Mouse (Mus musculus): Measurements from ENCODE around the gene Neu2. TPM values are rescaled to one million over a fixed set of nuclear protein-coding genes. Genes with fewer than 3 reads are reported as not detected.

The Neu2 gene
- polyA plus RNA-seq, 1 experiment from 2014 or later, result not detected

- ATAC-seq (replicated peaks; ENCODE audit: insufficient number of reproducible peaks, low FRiP score, low TSS enrichment, low read depth) (no peak), DNase-seq (ENCODE audit: low spot score) (no peak)
- Histone ChIP-seq H3K4me1 (ENCODE audit: control insufficient read depth, insufficient read depth, low read length) (no peaks in the 10 kb centered on the region), H3K9me3 (replicated peaks; ENCODE audit: control insufficient read depth, low read length) (no peaks in the 10 kb centered on the region), H3K4me3 (ENCODE audit: low read depth, low read length) (no peak overlapping the region), H3K4me2 (ENCODE audit: low read depth, low read length) (no peak overlapping the region), H3K36me3 (replicated peaks; ENCODE audit: control insufficient read depth, insufficient read depth, low read depth, low read length) (no peaks in the 10 kb centered on the region), H3K9ac (replicated peaks; ENCODE audit: low read length) (no peak overlapping the region), H3K27me3 (ENCODE audit: control insufficient read depth, insufficient read depth, low read length) (no peaks in the 10 kb centered on the region), H3K27ac (replicated peaks; ENCODE audit: low read depth, low read length) (no peak overlapping the region)
- 78% methylated on average over 6 of the region's 6 CpGs for WGBS
Measured at GRCm38 (mm10) chr1:87632163-87632562, 122.5 kb downstream of the Neu2 start.

GRCm38 (mm10) chr1:87636716-87637117 is 127.0 kb downstream of the Neu2 start:
- no peak overlapping the region for H3K27ac ChIP-seq (replicated peaks; ENCODE audit: low read depth, low read length)
- DNase-seq (ENCODE audit: low spot score) (no peak), ATAC-seq (replicated peaks; ENCODE audit: insufficient number of reproducible peaks, low FRiP score, low TSS enrichment, low read depth) (no peak)
- no peaks in the 10 kb centered on the region for H3K36me3 ChIP-seq (replicated peaks; ENCODE audit: control insufficient read depth, insufficient read depth, low read depth, low read length)
- 80% methylated on average over 12 of the region's 12 CpGs for WGBS
- no peaks in the 10 kb centered on the region for H3K27me3 ChIP-seq (ENCODE audit: control insufficient read depth, insufficient read depth, low read length)
- no peak overlapping the region for H3K4me3 ChIP-seq (ENCODE audit: low read depth, low read length)
- no peaks in the 10 kb centered on the region for H3K9me3 ChIP-seq (replicated peaks; ENCODE audit: control insufficient read depth, low read length)
- H3K9ac ChIP-seq (replicated peaks; ENCODE audit: low read length), result no peak overlapping the region
- H3K4me2 ChIP-seq (ENCODE audit: low read depth, low read length), result no peak overlapping the region
- H3K4me1 ChIP-seq (ENCODE audit: control insufficient read depth, insufficient read depth, low read length), result no peaks in the 10 kb centered on the region

DNA sequence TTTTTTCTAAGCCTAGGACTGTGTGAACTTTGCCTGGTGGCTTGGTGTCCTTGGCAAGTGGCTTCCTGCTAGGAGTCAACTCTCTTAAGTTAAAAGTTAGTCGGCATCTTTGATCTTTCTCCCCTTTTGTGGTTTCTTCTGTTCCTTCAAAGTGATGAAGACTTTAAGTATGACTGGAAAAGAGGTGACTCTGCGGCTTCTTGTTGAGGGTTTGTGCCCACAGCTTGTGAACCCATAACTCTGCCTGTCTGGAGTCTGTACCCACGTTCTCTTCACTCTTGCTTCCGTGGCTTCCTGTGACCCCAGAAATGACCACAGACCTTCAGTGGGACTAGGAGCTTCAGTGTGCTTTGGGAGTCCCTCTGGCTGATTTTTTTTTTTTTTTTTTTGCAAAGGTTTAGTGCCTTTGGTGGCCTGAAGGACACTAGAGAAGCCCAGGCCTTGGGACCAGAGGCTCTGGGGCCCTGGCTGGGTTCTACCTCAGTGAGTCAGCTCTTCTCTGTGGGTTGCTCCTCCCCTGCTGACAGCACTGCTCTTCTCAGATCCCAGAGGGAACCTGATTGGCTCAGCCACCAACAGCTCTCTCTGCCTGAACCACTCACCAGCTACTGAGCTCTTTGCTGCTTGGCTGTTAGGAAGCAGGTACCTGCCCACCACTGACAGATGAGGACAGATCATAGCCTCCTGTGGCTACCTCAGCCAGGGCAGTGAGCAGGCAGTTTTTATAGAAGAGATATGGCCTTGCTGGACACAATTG is 127.6 kb downstream of the Neu2 start:
- no peak overlapping the region for H3K9ac ChIP-seq (replicated peaks; ENCODE audit: low read length)
- no peaks in the 10 kb centered on the region for H3K9me3 ChIP-seq (replicated peaks; ENCODE audit: control insufficient read depth, low read length)
- H3K4me3 ChIP-seq (ENCODE audit: low read depth, low read length), result no peak overlapping the region
- ATAC-seq (replicated peaks; ENCODE audit: insufficient number of reproducible peaks, low FRiP score, low TSS enrichment, low read depth), result 0 out of 2 replicates have a peak, but pooled peaks have one; percentile 72
- no peaks in the 10 kb centered on the region for H3K36me3 ChIP-seq (replicated peaks; ENCODE audit: control insufficient read depth, insufficient read depth, low read depth, low read length)
- no peak overlapping the region for H3K27ac ChIP-seq (replicated peaks; ENCODE audit: low read depth, low read length)
- no peaks in the 10 kb centered on the region for H3K27me3 ChIP-seq (ENCODE audit: control insufficient read depth, insufficient read depth, low read length)
- H3K4me1 ChIP-seq (ENCODE audit: control insufficient read depth, insufficient read depth, low read length), result no peaks in the 10 kb centered on the region
- 84% methylated on average over 4 of the region's 4 CpGs for WGBS
- no peak overlapping the region for H3K4me2 ChIP-seq (ENCODE audit: low read depth, low read length)
- no peak for DNase-seq (ENCODE audit: low spot score)

DNA sequence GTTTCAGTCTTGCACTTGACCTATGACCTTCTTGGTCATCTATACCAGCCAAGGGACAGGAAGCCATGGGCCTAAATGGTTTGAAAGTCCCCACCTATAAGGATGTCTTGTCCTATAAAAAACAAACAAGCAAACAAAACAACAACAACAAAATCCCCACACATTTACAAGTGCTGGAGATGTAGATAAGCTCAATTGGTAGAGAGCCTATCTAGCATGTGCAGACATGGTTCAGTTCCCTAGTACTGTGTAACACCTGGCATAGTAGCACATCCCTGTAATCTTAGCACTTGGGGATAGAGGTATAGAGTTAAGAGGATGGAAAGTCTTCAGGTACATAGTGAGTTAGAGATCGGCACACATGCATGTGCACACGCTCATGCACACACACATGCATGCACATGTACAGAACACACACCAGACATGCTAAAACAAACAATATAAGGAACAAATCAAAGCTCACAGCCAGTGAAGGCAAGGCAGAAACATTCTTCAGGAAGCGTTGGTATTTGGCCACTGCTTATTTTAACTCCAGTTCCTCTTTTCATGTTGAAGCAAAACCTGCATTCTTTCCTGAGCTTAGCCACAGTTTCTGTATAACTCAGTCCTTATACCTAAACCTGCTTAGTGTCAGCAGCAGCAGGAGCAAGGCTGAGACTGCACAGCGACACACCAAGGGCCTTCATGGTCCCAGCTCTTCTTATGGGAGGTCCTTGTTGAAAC is 128.3 kb downstream of the Neu2 start:
- Histone ChIP-seq H3K4me1 (ENCODE audit: control insufficient read depth, insufficient read depth, low read length) (no peaks in the 10 kb centered on the region), H3K9me3 (replicated peaks; ENCODE audit: control insufficient read depth, low read length) (no peaks in the 10 kb centered on the region), H3K27ac (replicated peaks; ENCODE audit: low read depth, low read length) (no peak overlapping the region), H3K4me2 (ENCODE audit: low read depth, low read length) (no peak overlapping the region), H3K36me3 (replicated peaks; ENCODE audit: control insufficient read depth, insufficient read depth, low read depth, low read length) (no peaks in the 10 kb centered on the region), H3K4me3 (ENCODE audit: low read depth, low read length) (no peak overlapping the region), H3K27me3 (ENCODE audit: control insufficient read depth, insufficient read depth, low read length) (no peaks in the 10 kb centered on the region), H3K9ac (replicated peaks; ENCODE audit: low read length) (no peak overlapping the region)
- 91% methylated on average over 4 of the region's 4 CpGs for WGBS
- ATAC-seq (replicated peaks; ENCODE audit: insufficient number of reproducible peaks, low FRiP score, low TSS enrichment, low read depth) (no peak), DNase-seq (ENCODE audit: low spot score) (no peak)

DNA sequence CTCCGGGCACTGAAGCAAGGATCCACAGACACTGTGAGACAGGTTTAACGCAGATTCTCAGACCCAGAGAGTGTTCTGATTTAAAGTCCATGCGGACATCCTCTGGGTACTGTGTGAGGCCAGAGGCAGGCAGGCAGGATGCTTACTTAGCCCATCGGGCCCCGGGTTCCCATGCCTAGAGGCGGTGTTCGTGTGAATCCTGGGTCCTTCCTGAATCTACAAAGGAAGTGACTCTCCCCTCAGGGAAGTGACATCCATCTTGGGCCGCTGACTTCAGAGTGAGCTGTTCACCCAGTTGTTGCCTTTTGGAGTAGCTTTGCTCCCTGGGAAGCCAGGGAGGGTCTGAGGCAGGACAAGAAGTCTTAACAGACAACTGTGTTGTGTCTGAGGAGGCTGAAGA is 130.0 kb downstream of the Neu2 start:
- Histone ChIP-seq H3K4me3 (ENCODE audit: low read depth, low read length) (no peak overlapping the region), H3K4me2 (ENCODE audit: low read depth, low read length) (no peak overlapping the region), H3K4me1 (ENCODE audit: control insufficient read depth, insufficient read depth, low read length) (no peaks in the 10 kb centered on the region), H3K9me3 (replicated peaks; ENCODE audit: control insufficient read depth, low read length) (no peaks in the 10 kb centered on the region), H3K36me3 (replicated peaks; ENCODE audit: control insufficient read depth, insufficient read depth, low read depth, low read length) (no peaks in the 10 kb centered on the region), H3K9ac (replicated peaks; ENCODE audit: low read length) (no peak overlapping the region), H3K27ac (replicated peaks; ENCODE audit: low read depth, low read length) (no peak overlapping the region), H3K27me3 (ENCODE audit: control insufficient read depth, insufficient read depth, low read length) (no peaks in the 10 kb centered on the region)
- ATAC-seq (replicated peaks; ENCODE audit: insufficient number of reproducible peaks, low FRiP score, low TSS enrichment, low read depth), result no peak
- no peak for DNase-seq (ENCODE audit: low spot score)
- WGBS, result 85% methylated on average over 8 of the region's 8 CpGs

DNA sequence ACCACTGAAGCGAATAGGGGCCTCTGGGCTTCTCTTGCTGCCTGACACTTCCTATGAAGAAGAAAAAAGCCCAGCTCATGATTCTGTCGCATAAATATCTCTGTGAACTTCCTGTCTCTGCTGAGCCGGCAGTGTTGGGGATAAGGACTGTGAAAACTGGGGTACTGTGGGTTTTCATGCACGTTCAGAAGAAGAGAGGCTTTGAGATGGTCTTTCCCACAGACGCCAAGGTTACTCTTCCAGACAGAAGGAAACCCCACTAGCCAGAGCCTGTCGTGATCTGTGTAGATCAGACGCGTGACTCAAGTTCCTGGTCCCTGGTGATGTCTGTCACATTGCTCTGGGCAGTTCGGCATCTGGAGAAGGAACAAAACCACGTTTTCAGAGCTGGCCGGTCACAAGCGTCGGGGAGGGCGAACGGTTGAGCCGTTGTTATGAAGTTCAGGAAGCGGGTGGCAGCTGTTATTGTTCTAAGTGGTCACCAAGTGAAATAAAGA is 130.5 kb downstream of the Neu2 start:
- 53% methylated on average over 17 of the region's 17 CpGs for WGBS
- no peaks in the 10 kb centered on the region for H3K36me3 ChIP-seq (replicated peaks; ENCODE audit: control insufficient read depth, insufficient read depth, low read depth, low read length)
- no peak overlapping the region for H3K9ac ChIP-seq (replicated peaks; ENCODE audit: low read length)
- ATAC-seq (replicated peaks; ENCODE audit: insufficient number of reproducible peaks, low FRiP score, low TSS enrichment, low read depth), result no peak
- no peak overlapping the region for H3K4me2 ChIP-seq (ENCODE audit: low read depth, low read length)
- H3K4me3 ChIP-seq (ENCODE audit: low read depth, low read length), result no peak overlapping the region
- H3K27ac ChIP-seq (replicated peaks; ENCODE audit: low read depth, low read length), result no peak overlapping the region
- peak; percentile 25 for DNase-seq (ENCODE audit: low spot score)
- H3K27me3 ChIP-seq (ENCODE audit: control insufficient read depth, insufficient read depth, low read length), result no peaks in the 10 kb centered on the region
- no peaks in the 10 kb centered on the region for H3K9me3 ChIP-seq (replicated peaks; ENCODE audit: control insufficient read depth, low read length)
- H3K4me1 ChIP-seq (ENCODE audit: control insufficient read depth, insufficient read depth, low read length), result no peaks in the 10 kb centered on the region

- H3K4me2 ChIP-seq (ENCODE audit: low read depth, low read length), result no peak overlapping the region
- H3K9ac ChIP-seq (replicated peaks; ENCODE audit: low read length), result no peak overlapping the region
- no peaks in the 10 kb centered on the region for H3K9me3 ChIP-seq (replicated peaks; ENCODE audit: control insufficient read depth, low read length)
- no peak overlapping the region for H3K4me3 ChIP-seq (ENCODE audit: low read depth, low read length)
- H3K27me3 ChIP-seq (ENCODE audit: control insufficient read depth, insufficient read depth, low read length), result no peaks in the 10 kb centered on the region
- ATAC-seq (replicated peaks; ENCODE audit: insufficient number of reproducible peaks, low FRiP score, low TSS enrichment, low read depth) (no peak), DNase-seq (ENCODE audit: low spot score) (no peak)
- WGBS, result 90% methylated on average over 7 of the region's 7 CpGs
- H3K27ac ChIP-seq (replicated peaks; ENCODE audit: low read depth, low read length), result no peak overlapping the region
- H3K36me3 ChIP-seq (replicated peaks; ENCODE audit: control insufficient read depth, insufficient read depth, low read depth, low read length), result no peaks in the 10 kb centered on the region
- H3K4me1 ChIP-seq (ENCODE audit: control insufficient read depth, insufficient read depth, low read length), result no peaks in the 10 kb centered on the region
Measured at GRCm38 (mm10) chr1:87643016-87643415, 133.3 kb downstream of the Neu2 start.

DNA sequence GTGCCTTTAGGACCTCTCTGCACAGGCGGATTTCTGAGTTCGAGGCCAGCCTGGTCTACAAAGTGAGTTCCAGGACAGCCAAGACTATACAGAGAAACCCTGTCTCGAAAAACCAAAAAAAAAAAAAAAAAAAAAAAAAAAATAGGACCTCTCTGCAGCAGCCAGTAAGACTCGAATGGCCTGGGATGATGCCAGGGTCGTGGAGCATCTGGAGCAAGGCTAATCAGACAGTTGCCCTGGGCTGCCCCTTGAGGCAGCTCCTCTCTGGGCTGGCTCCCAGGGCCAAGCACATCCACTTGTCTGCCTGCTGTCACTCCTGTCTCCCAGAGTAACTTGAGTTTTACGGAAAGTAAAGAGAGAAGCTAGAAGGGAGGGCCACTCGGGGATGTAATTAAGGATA is 135.4 kb downstream of the Neu2 start:
- Histone ChIP-seq H3K27me3 (ENCODE audit: control insufficient read depth, insufficient read depth, low read length) (no peaks in the 10 kb centered on the region), H3K4me1 (ENCODE audit: control insufficient read depth, insufficient read depth, low read length) (no peaks in the 10 kb centered on the region), H3K4me3 (ENCODE audit: low read depth, low read length) (no peak overlapping the region), H3K4me2 (ENCODE audit: low read depth, low read length) (no peak overlapping the region), H3K27ac (replicated peaks; ENCODE audit: low read depth, low read length) (no peak overlapping the region), H3K9me3 (replicated peaks; ENCODE audit: control insufficient read depth, low read length) (no peaks in the 10 kb centered on the region), H3K36me3 (replicated peaks; ENCODE audit: control insufficient read depth, insufficient read depth, low read depth, low read length) (no peaks in the 10 kb centered on the region), H3K9ac (replicated peaks; ENCODE audit: low read length) (no peak overlapping the region)
- ATAC-seq (replicated peaks; ENCODE audit: insufficient number of reproducible peaks, low FRiP score, low TSS enrichment, low read depth), result no peak
- 71% methylated on average over 7 of the region's 7 CpGs for WGBS
- no peak for DNase-seq (ENCODE audit: low spot score)
